Mouse (Mus musculus) thymus, postnatal 4 days (tissue): ENCODE results near the gene Lama4.
A peak's percentile ranks its signal among the peaks of the same experiment; 100 is the strongest.

Source experiments
- DNase-seq: peaks from one replicate; pipeline ENCODE4 v3.0.0; 2021

Lama4 gene

DNA sequence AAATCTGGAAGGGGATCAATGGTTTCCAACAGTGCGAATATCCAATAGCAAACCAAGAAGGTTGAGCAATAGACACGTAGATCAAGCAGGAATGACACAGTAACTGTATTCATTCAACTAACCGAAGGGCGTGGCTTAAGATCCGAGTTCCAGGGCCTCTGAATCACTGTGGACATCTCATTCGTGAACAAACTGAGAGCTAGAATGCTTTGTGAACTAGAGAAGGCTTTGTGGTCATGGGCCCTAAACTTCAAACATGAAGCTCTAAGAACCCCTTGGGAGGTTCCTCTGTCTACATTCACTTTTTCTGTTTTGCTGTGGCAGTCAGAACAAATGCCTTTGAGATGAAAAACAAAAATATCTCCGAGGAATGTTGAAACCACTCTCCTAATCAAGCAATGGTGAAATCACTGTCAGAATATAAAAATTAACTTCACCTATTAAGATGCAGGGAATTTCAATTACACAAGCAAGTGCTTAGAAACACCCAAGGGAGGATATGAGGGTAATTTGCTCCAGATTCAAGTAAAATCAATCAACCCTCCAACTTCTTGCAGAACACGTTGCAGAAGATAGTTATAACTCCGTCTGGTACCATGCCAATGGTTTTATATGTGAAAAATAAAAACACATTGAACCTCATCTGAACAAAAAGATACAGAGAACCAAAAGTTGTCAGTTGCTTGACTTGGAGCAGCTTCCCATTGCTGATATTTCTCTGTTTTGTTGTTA is 29.6 kb downstream of the Lama4 start:
- no peak for DNase-seq

DNA sequence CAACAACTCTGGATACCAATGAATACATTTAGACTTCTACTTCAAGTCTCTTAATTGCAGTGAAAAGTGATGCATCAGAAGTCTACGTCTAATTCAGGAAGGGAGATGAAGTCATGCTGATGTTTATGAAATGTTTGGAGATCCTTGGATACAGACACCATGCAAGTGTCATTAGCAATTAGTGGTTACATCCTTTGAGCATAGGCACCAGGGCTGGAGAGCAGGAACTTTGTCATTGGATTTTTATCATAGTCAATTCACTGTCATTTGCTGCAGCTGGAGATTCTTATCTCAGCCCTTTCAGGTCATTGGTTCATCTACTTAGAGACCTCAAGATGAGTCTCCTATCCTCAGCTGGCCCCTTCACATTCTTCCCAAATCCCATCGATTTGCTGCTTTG is 30.6 kb downstream of the Lama4 start:
- no peak for DNase-seq

DNA sequence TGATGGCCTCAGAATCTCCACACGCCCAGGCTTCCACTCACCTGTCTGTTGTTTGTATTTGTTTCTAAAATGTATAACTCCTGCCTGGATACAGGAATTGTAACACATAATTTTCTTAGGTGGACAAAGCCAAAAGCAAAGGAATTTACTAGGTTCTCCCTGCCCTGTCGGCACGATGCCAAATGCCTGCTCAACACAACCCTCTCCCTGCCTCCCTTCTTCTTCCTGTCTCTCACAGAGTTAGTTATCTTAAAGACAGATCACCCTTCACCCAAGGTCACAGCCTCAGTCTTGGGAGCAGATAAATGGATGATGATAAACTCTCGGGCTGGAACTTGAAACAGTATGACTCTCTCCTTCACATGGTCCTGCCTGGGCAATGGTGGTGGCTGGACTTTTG is 35.6 kb downstream of the Lama4 start:
- DNase-seq, result no peak

DNA sequence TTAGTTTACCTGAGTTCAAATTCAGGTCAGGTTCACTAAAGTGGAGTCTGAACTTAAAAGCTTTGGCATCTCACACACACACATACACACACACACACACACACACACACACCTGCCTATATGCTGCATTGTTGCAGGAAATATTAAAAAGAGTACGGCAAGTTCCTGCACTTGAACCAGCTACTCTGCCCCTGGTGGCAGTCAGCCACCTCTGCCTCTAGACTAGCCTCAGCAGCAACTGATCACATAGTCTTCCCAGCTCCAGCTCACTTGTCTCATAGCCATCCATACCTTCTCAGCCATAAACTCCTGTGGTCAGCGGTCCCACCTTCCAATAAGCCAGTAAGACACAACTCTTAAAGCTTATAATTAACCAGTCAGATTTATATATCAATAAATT is 37.2 kb downstream of the Lama4 start:
- DNase-seq, result peak; percentile 51

DNA sequence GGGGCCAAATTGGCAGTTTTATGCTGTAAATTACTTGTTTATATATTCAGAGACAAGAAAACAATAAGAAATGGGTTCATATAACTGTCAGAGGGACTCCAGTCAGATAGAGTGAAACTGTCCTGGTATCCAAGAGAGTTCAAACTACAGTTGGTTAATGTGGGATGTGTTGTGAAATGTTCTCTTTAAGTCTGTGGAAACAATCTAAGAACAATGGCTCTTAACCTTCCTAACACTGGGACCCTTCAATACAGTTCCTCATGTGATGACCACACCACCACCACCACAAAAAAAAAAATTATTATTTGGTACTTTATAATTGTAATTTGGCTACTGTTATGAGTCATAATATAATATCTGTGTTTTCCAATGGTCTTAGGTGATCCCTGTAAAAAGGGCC is 38.2 kb downstream of the Lama4 start:
- DNase-seq, result no peak

DNA sequence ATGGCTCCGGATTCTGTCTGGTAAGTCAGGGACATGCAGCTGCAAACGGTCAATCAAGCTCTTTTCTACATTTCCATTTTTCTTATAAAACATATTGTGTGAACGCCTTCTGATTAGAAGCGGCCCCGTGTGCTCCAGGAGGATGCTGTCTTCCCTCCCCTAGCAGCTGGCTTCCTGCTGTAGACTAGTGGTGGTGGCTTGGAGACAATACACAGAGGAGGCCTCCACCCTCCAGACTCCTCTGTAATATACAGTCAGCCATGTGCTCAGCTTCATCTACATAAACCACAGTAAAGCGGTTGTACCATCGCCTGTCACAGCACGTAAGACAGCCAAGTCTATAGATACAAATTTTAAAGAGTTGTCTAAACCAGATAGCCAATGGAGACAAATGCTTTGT is 40.2 kb downstream of the Lama4 start:
- DNase-seq, result no peak

DNA sequence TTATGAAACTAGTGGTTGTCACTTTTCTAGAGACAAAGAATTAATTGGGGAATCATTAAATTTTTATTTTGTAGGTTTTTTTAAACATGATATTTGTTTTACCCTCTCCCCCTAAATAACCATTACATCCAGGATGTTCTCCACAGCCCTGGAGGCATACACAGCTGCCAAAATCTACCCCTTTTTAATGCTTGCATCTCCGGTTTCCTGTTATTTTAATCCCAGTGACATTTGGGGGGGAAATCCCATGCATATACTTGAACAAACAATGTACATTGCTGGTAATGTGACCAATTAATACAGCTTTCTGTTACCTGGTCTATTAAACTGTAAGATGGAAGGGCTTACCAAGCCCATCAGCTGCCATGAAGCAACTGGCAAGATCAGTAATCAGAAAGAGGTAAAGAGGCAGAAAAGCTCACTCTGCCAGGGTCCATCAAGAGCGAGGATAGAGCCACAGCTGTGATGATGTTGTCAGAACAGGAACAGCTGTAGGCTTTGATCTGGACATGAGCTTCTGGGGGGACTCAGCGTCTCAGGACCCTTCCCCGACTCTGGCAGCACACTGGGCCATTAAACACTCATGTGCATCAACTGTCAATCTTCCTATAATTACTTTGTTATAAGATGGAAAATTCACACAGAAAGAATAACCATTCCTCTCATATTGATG is 41.3 kb downstream of the Lama4 start:
- DNase-seq, result no peak

DNA sequence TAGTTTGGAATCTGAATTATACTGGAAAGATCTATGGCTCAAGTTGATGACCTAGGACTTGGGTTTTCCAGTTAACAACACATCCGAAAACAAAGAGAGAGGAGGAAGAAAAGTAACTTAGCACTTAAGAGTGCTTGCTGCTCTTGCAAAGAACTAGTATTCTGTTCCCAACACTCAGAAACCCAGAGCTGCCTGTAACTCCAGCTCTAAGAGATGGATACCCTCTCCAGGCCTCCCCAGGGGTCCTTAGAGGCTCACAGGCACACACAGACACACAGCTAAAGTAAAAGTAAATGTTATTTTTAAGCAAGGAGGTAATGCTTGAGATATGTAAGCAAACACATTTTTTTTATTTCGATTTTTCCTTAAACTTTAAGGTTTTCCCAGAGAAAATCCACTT is 49.5 kb downstream of the Lama4 start:
- no peak for DNase-seq

DNA sequence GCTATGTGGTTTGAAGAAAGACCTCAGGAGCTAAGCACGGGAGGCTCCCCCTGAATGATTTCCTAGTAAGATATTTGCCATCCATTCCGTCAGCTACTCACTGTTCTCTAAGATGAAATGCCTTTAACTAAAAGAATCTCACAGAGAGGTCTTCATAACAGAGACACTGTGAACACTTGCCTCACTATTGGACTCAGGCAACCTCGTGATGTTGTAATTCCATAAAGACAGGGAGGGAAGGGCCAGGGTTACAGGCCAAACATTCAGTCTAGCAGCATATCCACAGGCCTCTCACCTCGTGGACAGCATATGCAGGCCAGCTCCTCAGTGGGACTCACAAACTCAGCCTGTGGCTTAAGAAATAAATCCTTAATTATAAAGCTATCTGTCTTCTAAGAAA is 52.7 kb downstream of the Lama4 start:
- DNase-seq, result no peak

DNA sequence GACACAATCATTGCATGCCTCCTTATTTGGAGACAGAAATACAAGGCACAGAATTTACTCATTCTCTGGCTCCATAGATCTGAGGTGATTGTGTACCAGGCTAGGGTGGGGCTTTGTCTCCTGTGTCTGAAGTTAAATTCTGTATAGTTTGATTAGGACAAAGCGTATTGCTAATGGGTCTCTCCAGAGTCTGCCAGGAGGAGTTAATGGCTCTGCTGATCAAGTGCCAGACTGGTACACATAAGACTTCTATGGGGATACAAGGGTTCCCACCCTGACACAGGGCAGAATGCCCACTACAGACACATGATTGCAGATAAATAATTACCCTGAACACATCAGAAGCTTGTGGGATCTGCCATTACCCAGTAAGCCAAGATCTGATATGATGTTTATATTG is 53.3 kb downstream of the Lama4 start:
- no peak for DNase-seq

DNA sequence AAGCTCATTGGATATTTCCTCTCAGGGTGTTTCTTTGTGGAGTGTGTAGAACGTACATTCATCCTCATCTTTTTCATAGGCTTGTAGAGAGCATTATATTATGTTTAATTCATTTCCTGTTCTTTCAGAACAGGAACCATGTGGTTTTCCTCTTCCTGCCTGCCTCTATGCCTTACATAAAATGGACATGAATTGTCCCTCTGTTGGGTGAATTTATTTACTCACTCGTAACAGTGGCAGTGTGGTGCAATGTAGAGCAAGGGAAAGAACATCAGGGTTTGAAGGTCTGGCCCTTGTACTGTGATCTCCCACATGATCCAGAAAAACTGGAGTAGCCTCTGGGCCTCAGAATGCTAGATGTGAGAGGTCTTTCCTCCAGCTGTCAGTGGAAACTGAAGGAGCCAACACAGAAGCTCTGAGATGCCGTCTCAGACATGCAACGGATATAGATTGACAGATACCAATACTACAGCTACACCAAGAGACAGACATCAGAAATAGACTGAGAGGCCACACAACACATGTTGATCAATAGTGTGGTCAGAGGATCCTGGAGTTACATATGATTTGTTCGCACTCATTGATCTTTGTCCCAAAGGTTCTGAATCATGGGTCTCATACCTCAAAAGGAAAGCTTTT is 58.4 kb downstream of the Lama4 start:
- DNase-seq, result peak; percentile 35

DNA sequence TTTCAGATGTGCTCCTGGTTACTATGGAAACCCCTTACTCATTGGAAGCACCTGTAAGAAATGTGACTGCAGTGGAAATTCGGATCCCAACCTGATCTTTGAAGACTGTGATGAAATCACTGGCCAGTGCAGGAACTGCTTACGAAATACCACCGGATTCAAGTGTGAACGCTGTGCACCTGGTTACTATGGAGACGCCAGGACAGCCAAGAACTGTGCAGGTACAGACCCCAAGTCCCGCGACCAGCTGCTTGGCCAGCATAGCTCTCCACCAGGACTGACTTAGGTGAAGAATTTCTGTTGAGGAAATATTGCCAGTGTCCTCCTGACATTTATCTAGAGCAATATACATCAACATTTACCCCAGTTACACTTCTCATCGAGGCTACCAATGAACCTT is 61.2 kb downstream of the Lama4 start:
- no peak for DNase-seq

DNA sequence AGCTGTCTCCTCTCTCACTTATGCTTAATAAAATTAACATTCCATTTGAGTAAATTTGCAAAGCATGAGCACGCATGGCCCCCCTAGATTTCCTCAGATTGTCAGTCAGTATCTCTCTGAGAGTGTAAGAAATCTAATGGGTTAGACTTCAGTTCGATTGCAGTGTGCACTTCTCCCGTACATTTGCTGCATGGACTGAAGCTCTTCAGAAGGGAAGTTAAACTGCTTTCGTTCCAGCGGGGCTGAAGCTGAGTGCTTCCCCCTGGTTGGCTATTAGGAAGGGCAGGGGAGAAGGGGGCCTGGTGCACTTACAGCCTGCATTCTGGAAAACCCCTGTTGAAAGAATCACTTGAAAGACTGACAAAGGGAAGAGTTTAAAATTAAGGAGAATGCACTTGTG is 61.7 kb downstream of the Lama4 start:
- DNase-seq, result no peak

DNA sequence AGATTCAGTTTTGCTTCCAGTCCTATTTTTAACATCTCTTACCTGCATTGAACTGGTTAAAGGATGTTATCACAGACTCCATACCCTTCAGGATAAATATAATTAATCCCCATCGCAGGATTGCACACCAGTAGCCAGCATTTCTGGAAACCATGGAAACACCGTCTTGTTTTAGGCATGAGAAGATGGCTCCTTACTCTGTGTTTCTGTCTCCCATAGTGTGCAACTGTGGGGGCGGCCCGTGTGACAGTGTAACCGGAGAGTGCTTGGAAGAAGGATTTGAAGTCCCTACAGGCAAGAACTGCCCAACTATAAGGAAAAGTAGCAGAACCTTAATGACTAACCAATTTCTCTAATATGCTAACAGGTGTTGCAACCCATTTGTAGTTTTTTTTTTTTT is 63.1 kb downstream of the Lama4 start:
- no peak for DNase-seq

DNA sequence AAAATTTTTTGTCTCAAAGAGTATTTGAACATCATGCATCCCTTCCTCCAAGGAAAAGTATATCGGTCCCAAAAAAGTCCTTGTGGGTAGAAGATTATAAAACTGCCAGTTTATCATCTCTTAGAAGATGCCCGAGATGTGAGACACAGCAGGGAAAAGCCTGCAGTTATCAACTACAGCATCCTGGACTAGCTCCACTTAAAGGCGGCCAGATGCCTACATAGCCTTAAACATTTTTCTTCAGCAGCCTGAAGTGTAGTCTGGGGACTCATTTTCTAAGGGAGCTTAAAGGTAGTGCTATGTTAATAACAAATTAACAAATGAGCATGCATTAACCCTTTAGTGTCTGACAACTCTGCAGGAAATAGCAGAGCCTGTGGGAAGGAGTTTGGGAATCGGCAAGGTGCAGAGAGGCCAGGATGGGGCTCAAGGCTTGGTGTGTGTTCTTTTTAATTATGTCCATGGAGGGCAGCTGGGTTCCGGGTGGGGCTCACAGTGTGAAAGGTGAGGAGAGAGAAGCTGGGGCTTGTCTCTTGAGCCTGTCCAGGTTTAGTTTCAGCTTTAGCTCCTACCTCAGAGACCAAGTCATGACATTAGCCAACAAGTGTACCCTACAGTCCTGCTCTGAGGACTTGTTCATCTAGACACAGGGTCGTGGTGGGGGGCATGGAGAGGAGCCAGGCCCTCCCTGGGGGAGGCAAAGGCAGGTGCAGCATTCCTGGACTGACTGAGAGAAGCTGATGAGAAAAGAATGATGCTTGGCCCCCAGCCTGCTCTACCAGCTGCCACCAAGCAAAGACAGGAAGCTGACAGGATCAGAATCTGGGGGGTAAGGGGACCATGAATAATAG is 64.2 kb downstream of the Lama4 start:
- no peak for DNase-seq

DNA sequence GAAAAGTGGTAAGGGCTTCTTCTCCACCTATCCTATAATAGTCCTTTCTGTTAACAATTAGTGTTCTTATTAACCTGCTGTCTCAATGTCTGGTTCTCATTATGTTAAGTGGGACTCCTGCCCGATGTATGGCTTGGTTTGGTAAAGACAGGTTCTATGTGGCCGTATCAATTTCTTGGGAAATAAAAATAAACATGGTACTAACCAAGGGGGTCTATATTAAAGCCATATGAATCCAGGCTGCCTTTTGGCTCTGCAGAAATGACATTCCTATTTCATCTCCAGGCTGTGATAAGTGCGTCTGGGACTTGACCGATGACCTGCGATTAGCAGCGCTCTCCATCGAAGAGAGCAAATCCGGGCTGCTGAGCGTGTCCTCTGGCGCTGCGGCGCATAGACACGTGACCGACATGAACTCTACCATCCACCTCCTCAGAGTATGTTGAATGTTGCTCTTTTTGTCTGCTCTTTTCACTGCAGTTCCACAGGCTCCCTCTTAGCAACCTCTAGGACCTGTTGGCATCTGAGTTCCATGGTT is 64.9 kb downstream of the Lama4 start:
- no peak for DNase-seq

DNA sequence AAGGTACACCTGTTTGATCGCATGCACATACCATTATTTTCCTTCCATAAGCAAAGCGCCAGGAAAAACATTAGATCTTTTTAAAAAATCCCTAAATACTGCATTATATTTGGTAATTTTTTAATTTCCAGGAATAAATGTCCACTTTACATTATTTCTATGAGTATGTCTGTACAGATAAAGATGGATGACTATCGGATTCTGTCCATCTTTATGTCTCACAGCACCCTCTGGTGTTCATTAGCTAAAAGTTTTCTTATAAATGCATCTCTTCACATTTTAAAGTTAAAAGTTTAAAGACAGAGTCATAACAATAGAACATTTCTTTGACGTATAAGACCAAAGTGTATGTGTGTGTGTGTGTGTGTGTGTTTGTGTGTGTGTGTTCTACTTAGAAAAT is 74.2 kb downstream of the Lama4 start:
- no peak for DNase-seq

DNA sequence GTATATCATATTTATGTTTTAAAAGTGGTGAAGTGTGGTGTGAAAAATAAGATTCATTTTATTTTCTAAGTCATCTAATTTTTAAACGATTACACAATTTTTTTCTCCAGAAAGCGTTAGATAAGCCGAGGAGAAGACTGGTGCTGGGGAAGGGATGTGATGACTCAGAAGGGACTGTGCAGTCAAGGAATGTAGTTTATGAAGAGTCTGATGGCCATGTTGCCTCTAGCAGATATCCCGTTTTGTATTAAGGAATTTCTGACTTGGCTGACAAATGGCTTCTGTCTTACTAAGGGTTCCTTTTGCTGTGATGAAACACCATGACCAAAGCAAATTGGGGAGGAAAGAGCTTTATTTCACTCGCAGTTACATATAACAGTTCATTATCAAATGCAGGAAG is 74.7 kb downstream of the Lama4 start:
- no peak for DNase-seq

DNA sequence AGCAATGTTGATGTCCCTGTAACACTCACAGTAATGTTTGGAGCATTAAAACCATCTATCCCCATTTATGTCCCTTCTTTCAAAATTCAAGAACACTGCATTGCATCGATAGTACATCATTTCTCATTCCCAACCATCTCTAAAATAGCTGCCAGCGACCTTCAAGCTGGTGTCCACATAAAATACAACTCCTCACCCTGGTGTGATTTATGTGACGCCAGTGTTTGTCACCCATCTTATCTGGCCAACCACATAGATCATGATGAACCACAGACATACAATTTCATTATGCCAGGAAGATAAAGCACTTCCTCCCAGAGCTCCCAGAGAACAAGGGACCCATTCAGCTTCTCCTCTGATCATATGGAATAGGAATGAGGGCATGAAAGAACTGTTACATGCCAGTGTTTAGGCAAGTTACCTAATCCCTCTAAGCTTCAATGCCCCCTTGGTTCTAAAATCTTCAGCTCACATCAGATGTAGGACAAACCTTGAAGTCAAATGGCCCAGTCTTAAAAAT is 79.2 kb downstream of the Lama4 start:
- DNase-seq, result no peak

DNA sequence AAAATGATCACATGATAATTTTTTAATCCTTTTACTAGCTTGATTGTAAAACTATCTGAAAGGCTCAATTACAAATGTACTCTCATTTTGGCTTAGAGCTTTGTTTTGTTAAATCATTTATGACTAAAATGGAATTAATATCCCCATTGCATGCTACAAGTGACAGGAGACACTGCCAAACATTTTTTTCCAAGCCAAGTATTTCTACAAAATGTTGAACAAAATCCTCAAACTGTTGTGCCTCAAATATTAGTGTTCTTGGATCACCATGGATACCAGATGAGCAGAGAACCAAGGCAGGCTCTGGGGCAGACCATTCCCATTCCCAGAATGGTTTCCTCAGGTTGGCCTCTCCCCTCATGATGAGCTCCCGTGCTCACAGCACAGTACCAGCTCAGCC is 79.8 kb downstream of the Lama4 start:
- DNase-seq, result no peak

DNA sequence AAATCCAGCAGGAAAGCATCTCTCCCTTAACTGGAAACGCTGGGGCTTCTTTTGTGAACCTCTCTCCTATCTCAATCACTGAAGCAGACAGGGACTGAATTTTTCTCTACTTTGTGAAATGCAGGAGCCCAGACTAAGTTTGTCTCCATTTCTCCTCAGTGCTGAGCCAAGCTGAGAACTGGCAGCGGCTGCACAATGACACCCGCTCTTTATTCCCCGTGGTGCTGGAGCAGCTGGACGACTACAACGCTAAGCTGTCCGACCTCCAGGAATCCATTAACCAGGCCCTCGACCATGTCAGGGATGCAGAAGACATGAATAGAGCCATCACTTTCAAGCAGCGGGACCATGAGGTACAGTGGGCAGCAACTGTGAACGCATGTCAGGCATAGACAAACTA is 82.5 kb downstream of the Lama4 start:
- DNase-seq, result no peak

DNA sequence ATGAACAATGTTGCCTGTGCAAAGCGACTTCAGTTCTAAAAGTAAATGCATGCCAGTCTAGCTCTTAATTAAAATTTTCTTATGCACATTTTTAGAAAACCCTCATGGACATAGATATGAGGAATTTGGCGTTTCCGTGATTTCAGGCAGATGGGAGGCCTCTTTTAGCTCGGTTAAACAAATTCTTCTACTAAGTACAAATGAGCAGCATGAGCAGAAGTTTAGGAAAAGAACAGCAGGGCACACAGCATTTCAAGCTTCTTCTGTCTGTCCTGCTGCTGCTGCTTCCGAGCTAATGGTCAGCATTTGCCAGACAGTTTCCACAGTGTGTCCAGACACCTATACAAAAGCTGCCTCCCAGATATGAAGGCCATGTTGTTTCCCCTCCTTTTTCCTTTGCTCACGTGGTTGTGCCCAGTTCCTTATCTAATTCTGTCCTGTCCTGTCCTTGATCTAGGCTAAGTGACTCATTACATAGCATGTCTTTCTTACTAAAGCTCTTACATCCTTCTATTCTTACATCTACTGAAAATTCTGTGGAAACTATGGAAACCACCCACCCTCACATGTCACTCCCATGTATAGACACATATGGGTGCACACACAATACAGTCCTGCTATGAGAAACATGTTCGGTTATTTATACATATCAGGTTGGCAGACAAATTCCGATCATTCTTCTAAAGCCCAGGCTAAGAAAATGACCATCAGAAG is 84.4 kb downstream of the Lama4 start:
- no peak for DNase-seq
